Mouse (Mus musculus) gastrocnemius, adult 2 months (tissue): ENCODE measurements around the gene Gm20388. TPM values are rescaled to one million over a fixed set of nuclear protein-coding genes. Genes with fewer than 3 reads are reported as not detected.

Experiments used
- DNase-seq: peaks from one replicate; pipeline ENCODE4 v3.0.0; 2022
- H3K27ac ChIP-seq: fragments of 200-600 bp; 2 replicates; pipeline ENCODE4 v1.8.1; 2022; ENCODE audit warnings: mild to moderate bottlenecking
- H3K4me3 ChIP-seq: fragments of 200-600 bp; 2 replicates; pipeline ENCODE4 v1.8.1; 2022; ENCODE audit warnings: mild to moderate bottlenecking, moderate library complexity
- CTCF ChIP-seq: fragments of 200-600 bp; IDR thresholded peaks from 2 replicates; pipeline ENCODE4 v1.8.1; 2022; ENCODE audit warnings: antibody characterized with exemption, mild to moderate bottlenecking, moderate library complexity
- intact Hi-C: fragments of 180-260 bp; cut with DNase I; formaldehyde crosslinking; loops from one replicate; pipeline ENCODE4 v1.15.1; 2025
- total RNA-seq, 2 experiments: library from RNA; stranded (reverse); gene quantifications; 2 replicates each; pipeline ENCODE4 v1.2.3; 2021

Gm20388 gene
- total RNA-seq, 2 experiments from 2014 or later, result 6.1 to 15.0 TPM

- no peak overlapping the region for H3K27ac ChIP-seq
- no peak overlapping the region for H3K4me3 ChIP-seq
- no peak for TF ChIP-seq CTCF
- no peak for DNase-seq
- intact Hi-C loops, result loop anchor here (10.0 kb wide), 2 partner anchors 165 to 355 kb away; no protein-coding TSS in a partner anchor
Measured at GRCm38 (mm10) chr8:122329553-122330239, 2419.1 kb downstream of the Gm20388 start.

GRCm38 (mm10) chr8:122330446-122331133 lies 2419.9 kb downstream of the Gm20388 start:
- no peak for DNase-seq
- Histone ChIP-seq H3K4me3 (no peak overlapping the region), H3K27ac (peak overlapping the region; percentile 41)
- intact Hi-C loops, result loop anchor here (10.0 kb wide), 2 partner anchors 166 to 356 kb away; no protein-coding TSS in a partner anchor
- no peak for TF ChIP-seq CTCF

- intact Hi-C loops, result loop anchor here (10.0 kb wide), 2 partner anchors 166 to 356 kb away; no protein-coding TSS in a partner anchor
- H3K4me3 ChIP-seq, result no peak overlapping the region
- TF ChIP-seq CTCF, result no peak
- peak; percentile 59 for DNase-seq
- peak overlapping the region; percentile 41 for H3K27ac ChIP-seq
Measured at GRCm38 (mm10) chr8:122331134-122331523, 2420.5 kb downstream of the Gm20388 start.

GRCm38 (mm10) chr8:122332753-122333506 lies 2422.3 kb downstream of the Gm20388 start:
- intact Hi-C loops, result loop anchor here (1.0 to 10.0 kb wide), 4 partner anchors 50 to 358 kb away; partner anchors contain the start of gene Zfpm1
- H3K4me3 ChIP-seq, result no peak overlapping the region
- DNase-seq, result peak; percentile 88
- TF ChIP-seq CTCF, result no peak; the same call in 1 of the 2 replicates
- H3K27ac ChIP-seq, result no peak overlapping the region

GRCm38 (mm10) chr8:122333531-122333930 lies 2422.9 kb downstream of the Gm20388 start:
- H3K27ac ChIP-seq, result no peak overlapping the region
- intact Hi-C loops, result loop anchor here (1.0 to 10.0 kb wide), 4 partner anchors 51 to 359 kb away; partner anchors contain the start of gene Zfpm1
- no peak overlapping the region for H3K4me3 ChIP-seq
- TF ChIP-seq CTCF, result no peak
- DNase-seq, result no peak

- intact Hi-C loops, result loop anchor here (5.0 to 10.0 kb wide), 3 partner anchors 37 to 360 kb away; no protein-coding TSS in a partner anchor
- Histone ChIP-seq H3K27ac (no peak overlapping the region), H3K4me3 (no peak overlapping the region)
- DNase-seq, result no peak
- TF ChIP-seq CTCF, result no peak
Measured at GRCm38 (mm10) chr8:122334791-122335490, 2424.3 kb downstream of the Gm20388 start.

- peak overlapping the region; percentile 84 for H3K4me3 ChIP-seq
- DNase-seq, result peak; percentile 56
- intact Hi-C loops, result loop anchor here (5.0 to 10.0 kb wide), 3 partner anchors 37 to 361 kb away; no protein-coding TSS in a partner anchor
- no peak for TF ChIP-seq CTCF
- H3K27ac ChIP-seq, result peak overlapping the region; percentile 78
Measured at GRCm38 (mm10) chr8:122335638-122336250, 2425.1 kb downstream of the Gm20388 start.

GRCm38 (mm10) chr8:122336251-122336910 lies 2425.7 kb downstream of the Gm20388 start:
- peak; percentile 80 for DNase-seq
- peak overlapping the region; percentile 84 for H3K4me3 ChIP-seq
- intact Hi-C loops, result loop anchor here (5.0 to 10.0 kb wide), 3 partner anchors 36 to 362 kb away; no protein-coding TSS in a partner anchor
- peak overlapping the region; percentile 78 for H3K27ac ChIP-seq
- peak; percentile 13; the same call in 1 of the 2 replicates for TF ChIP-seq CTCF

GRCm38 (mm10) chr8:122338852-122339251 lies 2428.2 kb downstream of the Gm20388 start:
- H3K27ac ChIP-seq, result no peak overlapping the region
- no peak overlapping the region for H3K4me3 ChIP-seq
- no peak for DNase-seq
- peak; percentile 31; the same call in 1 of the 2 replicates for TF ChIP-seq CTCF
- intact Hi-C loops, result loop anchor here (5.0 to 10.0 kb wide), 3 partner anchors 33 to 364 kb away; no protein-coding TSS in a partner anchor

GRCm38 (mm10) chr8:122340761-122341160 lies 2430.1 kb downstream of the Gm20388 start:
- no peak overlapping the region for H3K4me3 ChIP-seq
- no peak overlapping the region for H3K27ac ChIP-seq
- no peak for DNase-seq
- TF ChIP-seq CTCF, result no peak
- intact Hi-C loops, result no loop called here

GRCm38 (mm10) chr8:122341790-122342189 lies 2431.1 kb downstream of the Gm20388 start:
- H3K4me3 ChIP-seq, result no peak overlapping the region
- no peak for DNase-seq
- no peak overlapping the region for H3K27ac ChIP-seq
- intact Hi-C loops, result no loop called here
- TF ChIP-seq CTCF, result no peak
